Mouse (Mus musculus) G1E (cell line): ENCODE results near the gene Spocd1. TPM values are rescaled to one million over a fixed set of nuclear protein-coding genes. Genes with fewer than 3 reads are reported as not detected.

Source experiments
- ATAC-seq: 2 replicates; pipeline ENCODE4 v1.8.0; 2016; ENCODE audit warnings: mild to moderate bottlenecking; ENCODE audit not compliant: insufficient number of reproducible peaks, poor library complexity, low FRiP score, severe bottlenecking; ENCODE audit errors: extremely low read depth
- DNase-seq: peaks from one replicate; pipeline ENCODE4 v3.0.0; 2012; ENCODE audit warnings: low spot score
- H3K27me3 ChIP-seq: 2 replicates; pipeline ENCODE4 v1.6.1; 2012; ENCODE audit warnings: mild to moderate bottlenecking, low read length, inconsistent platforms; ENCODE audit not compliant: insufficient read depth
- H3K36me3 ChIP-seq: replicated peaks from 2 replicates; pipeline ENCODE3; 2012; ENCODE audit warnings: mild to moderate bottlenecking, inconsistent platforms
- H3K4me1 ChIP-seq: 2 replicates; pipeline ENCODE4 v1.6.1; 2012; ENCODE audit warnings: low read depth, low read length, inconsistent platforms, mixed read lengths; ENCODE audit not compliant: insufficient read depth
- H3K4me3 ChIP-seq: 2 replicates; pipeline ENCODE4 v1.5.1; 2012; ENCODE audit warnings: low read depth, mild to moderate bottlenecking, inconsistent platforms, low read length, moderate library complexity, mixed read lengths
- H3K9me3 ChIP-seq: replicated peaks from 2 replicates; pipeline ENCODE4 v1.6.1; 2012; ENCODE audit warnings: inconsistent platforms
- CTCF ChIP-seq: IDR thresholded peaks from 2 replicates; pipeline ENCODE4 v1.5.1; 2012; ENCODE audit warnings: low read depth, low read length, inconsistent platforms, mixed read lengths
- GATA1 ChIP-seq: IDR thresholded peaks from 2 replicates; pipeline ENCODE4 v1.6.1; 2012; ENCODE audit warnings: borderline replicate concordance, low read length, inconsistent platforms, mixed read lengths
- GATA2 ChIP-seq: IDR thresholded peaks from 2 replicates; pipeline ENCODE4 v1.6.1; 2012; ENCODE audit warnings: low read depth, low read length, inconsistent platforms, borderline replicate concordance
- POLR2AphosphoS5 ChIP-seq: IDR thresholded peaks from 2 replicates; pipeline ENCODE4 v1.6.1; 2012; ENCODE audit warnings: low read depth, low read length, inconsistent platforms; ENCODE audit not compliant: insufficient replicate concordance
- TAL1 ChIP-seq: conservative IDR thresholded peaks from 2 replicates; pipeline ENCODE4 v1.6.1; 2012; ENCODE audit warnings: low read depth, low read length, inconsistent platforms, mixed read lengths
- polyA plus RNA-seq: library from polyadenylated mRNA; stranded (reverse); fragments of >175 nt; gene quantifications from 2 replicates; pipeline ENCODE4 v1.2.3, GENCODE M21; 2012
- total RNA-seq, 2 experiments: library from RNA; stranded (forward) in 1 of 2; stranded (reverse) in 1 of 2; fragments of 200-1000 nt in 1 of 2; fragments of >200 nt in 1 of 2; fragmentation: Nextera tagmentation in 1 of 2; gene quantifications; 2 replicates each; pipeline ENCODE4 v1.2.3; 2014 to 2017

Gene Spocd1
- total and polyA plus RNA-seq, 3 experiments, result not detected

- Histone ChIP-seq H3K4me1 (no peaks in the 10 kb centered on the region), H3K36me3 (no peaks in the 10 kb centered on the region), H3K27me3 (peaks cover 6% of the 10 kb centered on the region; the same call in 1 of the 2 replicates), H3K9me3 (no peaks in the 10 kb centered on the region), H3K4me3 (no peak overlapping the region)
- ATAC-seq (no peak), DNase-seq (no peak)
- TF ChIP-seq GATA2 (no peak), GATA1 (no peak), TAL1 (no peak), CTCF (no peak), POLR2AphosphoS5 (no peak)
Observed at GRCm38 (mm10) chr4:129967024-129968014, 38.3 kb downstream of the Spocd1 start.

- TF ChIP-seq GATA1 (no peak), CTCF (no peak), TAL1 (no peak), GATA2 (no peak), POLR2AphosphoS5 (no peak)
- DNase-seq (no peak), ATAC-seq (no peak)
- Histone ChIP-seq H3K4me1 (no peaks in the 10 kb centered on the region), H3K9me3 (no peaks in the 10 kb centered on the region), H3K36me3 (no peaks in the 10 kb centered on the region), H3K4me3 (no peak overlapping the region), H3K27me3 (peaks cover 20% of the 10 kb centered on the region)
Observed at GRCm38 (mm10) chr4:129970168-129970567, 41.1 kb downstream of the Spocd1 start.

GRCm38 (mm10) chr4:129970861-129971260, 41.8 kb downstream of the Spocd1 start:
- no peak for TF ChIP-seq CTCF
- TF ChIP-seq POLR2AphosphoS5, result no peak
- TF ChIP-seq GATA2, result no peak
- no peak for TF ChIP-seq GATA1
- TF ChIP-seq TAL1, result no peak
- Histone ChIP-seq H3K27me3 (peaks cover 20% of the 10 kb centered on the region), H3K9me3 (no peaks in the 10 kb centered on the region), H3K4me3 (no peak overlapping the region), H3K4me1 (no peaks in the 10 kb centered on the region), H3K36me3 (no peaks in the 10 kb centered on the region)
- ATAC-seq, result no peak
- DNase-seq, result no peak

DNA sequence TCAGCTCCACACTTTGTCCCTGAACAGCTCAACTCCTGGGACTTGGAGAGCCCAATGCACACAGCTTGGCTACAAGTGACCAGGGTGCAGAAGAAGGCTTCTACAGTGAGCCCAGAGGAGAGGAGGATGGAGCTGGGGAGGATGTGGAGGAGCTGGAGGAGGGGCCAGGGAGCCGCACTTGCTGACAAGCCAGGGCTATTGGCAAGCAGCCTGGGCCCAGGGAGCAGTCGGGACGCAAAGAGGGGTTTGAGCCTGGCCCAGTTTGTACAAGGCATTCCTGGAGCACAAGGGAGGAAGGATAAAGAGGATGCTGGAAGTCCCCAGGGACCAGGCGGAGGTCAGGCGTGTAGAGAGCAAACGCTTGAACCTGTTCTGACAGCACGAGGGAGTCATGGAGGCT, 42.9 kb downstream of the Spocd1 start:
- TF ChIP-seq TAL1, result no peak
- TF ChIP-seq POLR2AphosphoS5, result no peak
- no peak for TF ChIP-seq GATA2
- no peak for TF ChIP-seq GATA1
- TF ChIP-seq CTCF, result no peak
- Histone ChIP-seq H3K9me3 (no peaks in the 10 kb centered on the region), H3K4me1 (no peaks in the 10 kb centered on the region), H3K4me3 (no peak overlapping the region), H3K27me3 (peaks cover 20% of the 10 kb centered on the region), H3K36me3 (no peaks in the 10 kb centered on the region)
- no peak for ATAC-seq
- DNase-seq, result no peak

DNA sequence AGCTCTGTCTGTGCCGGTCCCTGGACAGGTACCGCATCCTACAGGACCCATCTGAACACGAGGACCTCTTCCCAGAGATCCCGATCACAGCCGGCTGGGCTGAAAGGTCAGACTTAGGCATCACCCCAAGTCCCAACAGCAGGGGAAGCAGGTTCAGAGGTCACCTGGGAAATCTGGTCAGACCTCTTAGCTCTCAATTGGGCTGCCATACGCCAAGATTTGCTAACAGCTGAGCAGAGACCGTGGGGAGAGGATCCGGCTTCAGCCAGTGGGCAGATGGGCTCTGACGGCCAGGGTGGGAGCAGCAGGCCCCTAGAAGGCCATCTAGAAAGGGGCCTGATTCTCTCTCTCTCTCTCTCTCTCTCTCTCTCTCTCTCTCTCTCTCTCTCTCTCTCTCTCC, 45.2 kb downstream of the Spocd1 start:
- DNase-seq (no peak), ATAC-seq (no peak)
- Histone ChIP-seq H3K4me1 (no peaks in the 10 kb centered on the region), H3K36me3 (no peaks in the 10 kb centered on the region), H3K9me3 (no peaks in the 10 kb centered on the region), H3K4me3 (no peak overlapping the region), H3K27me3 (peaks cover 17% of the 10 kb centered on the region)
- no peak for TF ChIP-seq POLR2AphosphoS5
- TF ChIP-seq CTCF, result no peak
- TF ChIP-seq TAL1, result no peak
- TF ChIP-seq GATA1, result no peak
- no peak for TF ChIP-seq GATA2

- Histone ChIP-seq H3K27me3 (peaks cover 24% of the 10 kb centered on the region), H3K4me1 (no peaks in the 10 kb centered on the region), H3K4me3 (no peak overlapping the region), H3K9me3 (no peaks in the 10 kb centered on the region), H3K36me3 (no peaks in the 10 kb centered on the region)
- DNase-seq (no peak), ATAC-seq (no peak)
- TF ChIP-seq POLR2AphosphoS5, result no peak
- no peak for TF ChIP-seq TAL1
- TF ChIP-seq GATA1, result no peak
- TF ChIP-seq GATA2, result no peak
Observed at GRCm38 (mm10) chr4:129977256-129977655, 48.2 kb downstream of the Spocd1 start.
